ENCODE assay signal across 20 mouse cellular contexts in the genomic region with DNA sequence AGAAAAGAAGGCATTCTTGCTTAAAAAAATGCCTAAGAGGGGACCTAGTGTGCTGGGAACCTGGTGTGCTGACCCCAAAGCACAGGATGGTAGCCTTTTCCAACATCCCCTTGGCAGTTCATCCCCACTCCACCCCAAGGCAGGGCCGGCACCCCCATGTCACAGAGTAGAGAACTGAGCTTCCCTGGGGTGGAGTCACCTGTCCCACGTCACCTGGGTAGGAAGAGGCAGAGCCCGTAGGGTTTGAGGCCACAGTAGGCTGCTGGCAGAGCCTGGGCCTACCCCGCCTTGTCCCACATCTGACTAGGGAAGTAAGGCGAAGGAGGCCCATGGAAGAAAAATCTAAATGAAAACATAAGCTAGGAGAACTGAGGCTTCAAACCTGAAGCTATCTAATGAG. TPM values are rescaled to one million over a fixed set of nuclear protein-coding genes. Genes with fewer than 3 reads are reported as not detected.
DNase-seq lines count a peak whose midpoint lies in the region; ATAC-seq lines count a peak whose summit lies in the region.
"Had no signal": no experiment of that assay in that cellular context is flagged by ENCODE, and none has a peak within 500 bp of the region (broad histone marks: within the 10 kb centered on the region; RNA-seq: fewer than 3 reads in every experiment).

A gene (plus strand): TSS at position 241 of the 400 bp plus-strand sequence.

- WGBS in intestine, embryonic 14.5 days = 92% methylated on average over 5 of the region's 5 CpGs
- WGBS in intestine, embryonic 15.5 days = 88% methylated on average over 5 of the region's 5 CpGs
- WGBS in limb, embryonic 11.5 days = 87% methylated on average over 5 of the region's 5 CpGs

- H3K9ac ChIP-seq in intestine, embryonic 14.5 days (ENCODE audit: low read length) = no peak within 1 kb of the TSS
- no peak within 1 kb of the TSS for H3K9ac ChIP-seq in intestine, embryonic 15.5 days
- H3K9ac ChIP-seq in limb, embryonic 11.5 days (ENCODE audit: low read length) = no peak within 1 kb of the TSS
- H3K9ac ChIP-seq: forebrain, embryonic 15.5 days; limb, embryonic 13.5 days; midbrain, embryonic 12.5 days had no signal

- intact Hi-C loops in left cerebral cortex, postnatal 4 days (cut with DNase I) = no loop called here

- H3K4me3 ChIP-seq in intestine, embryonic 14.5 days (ENCODE audit: low read depth, low read length) = no peak within 1 kb of the TSS
- no peak within 1 kb of the TSS for H3K4me3 ChIP-seq in intestine, embryonic 15.5 days (replicated peaks)
- H3K4me3 ChIP-seq in limb, embryonic 11.5 days (ENCODE audit: low read depth, low read length) = no peak within 1 kb of the TSS
- H3K4me3 ChIP-seq: forebrain, embryonic 15.5 days; gastrocnemius, adult 2 months; limb, embryonic 13.5 days; midbrain, embryonic 12.5 days had no signal

- H3K4me1 ChIP-seq in intestine, embryonic 14.5 days (replicated peaks; ENCODE audit: control insufficient read depth, insufficient read depth, low read length) = no peaks in the 10 kb centered on the region
- no peaks in the 10 kb centered on the region for H3K4me1 ChIP-seq in intestine, embryonic 15.5 days (replicated peaks)
- H3K4me1 ChIP-seq in limb, embryonic 11.5 days (ENCODE audit: control insufficient read depth, insufficient read depth, low read length) = no peaks in the 10 kb centered on the region
- H3K4me1 ChIP-seq: forebrain, embryonic 15.5 days; limb, embryonic 13.5 days had no signal

- no peak within 1 kb of the TSS for H3K27ac ChIP-seq in intestine, embryonic 14.5 days (ENCODE audit: low read depth)
- no peak within 1 kb of the TSS for H3K27ac ChIP-seq in intestine, embryonic 15.5 days
- no peak within 1 kb of the TSS for H3K27ac ChIP-seq in limb, embryonic 11.5 days (replicated peaks; ENCODE audit: low read depth, low read length)
- H3K27ac ChIP-seq: forebrain, embryonic 15.5 days; gastrocnemius, adult 2 months; limb, embryonic 13.5 days; midbrain, embryonic 12.5 days had no signal

- H3K4me2 ChIP-seq in intestine, embryonic 14.5 days (ENCODE audit: low read length) = no peak within 1 kb of the TSS
- no peak within 1 kb of the TSS for H3K4me2 ChIP-seq in intestine, embryonic 15.5 days (replicated peaks)
- no peak within 1 kb of the TSS for H3K4me2 ChIP-seq in limb, embryonic 11.5 days (ENCODE audit: low read depth, severe bottlenecking)
- H3K4me2 ChIP-seq: forebrain, embryonic 15.5 days; limb, embryonic 13.5 days; midbrain, embryonic 12.5 days had no signal

- H3K9me3 ChIP-seq in intestine, embryonic 14.5 days (ENCODE audit: control insufficient read depth, low read length) = no peaks in the 10 kb centered on the region
- H3K9me3 ChIP-seq in intestine, embryonic 15.5 days = no peaks in the 10 kb centered on the region
- no peaks in the 10 kb centered on the region for H3K9me3 ChIP-seq in limb, embryonic 11.5 days (ENCODE audit: control insufficient read depth, low read length)
- H3K9me3 ChIP-seq: forebrain, embryonic 15.5 days; limb, embryonic 13.5 days; midbrain, embryonic 12.5 days had no signal

- peak; percentile 28 for DNase-seq in intestine, embryonic 14.5 days (ENCODE audit: low spot score)
- peak; percentile 13 to 58 for DNase-seq in urinary bladder, postnatal 4 days (ENCODE audit: low spot score in 2 of 2)
- DNase-seq in urinary bladder, postnatal 14 days (ENCODE audit: low spot score) = no peak
- DNase-seq in limb, embryonic 11.5 days (ENCODE audit: low spot score) = peak; percentile 17
- DNase-seq in left cerebral cortex, postnatal 4 days = no peak
- no peak for DNase-seq in lung, adult 18-20 months
- DNase-seq: adrenal gland, postnatal 36 days; cerebellum, postnatal 14 days; gastrocnemius, adult 2 months; lung, postnatal 36 days; right cerebral cortex, postnatal 14 days; thymus, postnatal 36 days had no signal

- H3K36me3 ChIP-seq in intestine, embryonic 14.5 days (ENCODE audit: control insufficient read depth, insufficient read depth, low read length) = no peaks in the 10 kb centered on the region
- H3K36me3 ChIP-seq in intestine, embryonic 15.5 days = no peaks in the 10 kb centered on the region
- H3K36me3 ChIP-seq in limb, embryonic 11.5 days (ENCODE audit: control insufficient read depth, insufficient read depth, low read length) = no peaks in the 10 kb centered on the region
- H3K36me3 ChIP-seq: forebrain, embryonic 15.5 days; limb, embryonic 13.5 days; midbrain, embryonic 12.5 days had no signal

- no peak for ATAC-seq in intestine, embryonic 14.5 days (replicated peaks; ENCODE audit: low FRiP score, low TSS enrichment, low read depth)
- ATAC-seq in intestine, embryonic 15.5 days = no peak
- ATAC-seq in limb, embryonic 11.5 days (ENCODE audit: insufficient number of reproducible peaks, low FRiP score, low TSS enrichment, low read depth) = no peak
- ATAC-seq: forebrain, embryonic 15.5 days; hindbrain, embryonic 16.5 days had no signal

- no peaks in the 10 kb centered on the region for H3K27me3 ChIP-seq in intestine, embryonic 14.5 days (replicated peaks; ENCODE audit: control insufficient read depth, insufficient read depth, low read length)
- H3K27me3 ChIP-seq in intestine, embryonic 15.5 days (replicated peaks) = no peaks in the 10 kb centered on the region
- no peaks in the 10 kb centered on the region for H3K27me3 ChIP-seq in limb, embryonic 11.5 days (ENCODE audit: control insufficient read depth, insufficient read depth, low read length)
- H3K27me3 ChIP-seq: forebrain, embryonic 15.5 days; limb, embryonic 13.5 days; midbrain, embryonic 12.5 days had no signal

RNA-seq across cellular contexts. Expression of the gene that starts here (rescaled TPM):
- polyA plus RNA-seq in intestine, embryonic 14.5 days (2014; fragmentation: Nextera tagmentation; extraction: Ambion mirVana) = not detected in 2 replicates
- 0.46 and 0.58 TPM in 2 replicates for polyA plus RNA-seq in intestine, embryonic 15.5 days (2015; fragmentation: Nextera tagmentation; extraction: Ambion mirVana)
- polyA plus RNA-seq in limb, embryonic 11.5 days (2014; fragmentation: Nextera tagmentation; extraction: Ambion mirVana) = not detected in 2 replicates
- total RNA-seq in left cerebral cortex, postnatal 4 days (2021) = not detected
- total RNA-seq: adrenal gland, postnatal 36 days had no signal
- polyA plus RNA-seq: forebrain, embryonic 15.5 days; heart, postnatal 0 days; hindbrain, embryonic 16.5 days; kidney, embryonic 14.5 days; liver, embryonic 16.5 days; midbrain, embryonic 12.5 days had no signal

Comparison
In these comparisons a context has a peak if more than half of its experiments do, and no peak if none do; other contexts are left out.
1. DNase-seq: peak in urinary bladder, postnatal 4 days (2 of 2); none in urinary bladder, postnatal 14 days (single experiment), left cerebral cortex, postnatal 4 days (single experiment) and lung, adult 18-20 months (0 of 2).
2. Peak in DNase-seq in intestine, embryonic 14.5 days; RNA of the gene not detected or under 1 TPM.
3. Peak in DNase-seq in limb, embryonic 11.5 days; RNA of the gene not detected or under 1 TPM.